Mouse (Mus musculus): ENCODE measurements around the gene Nsd2. TPM values are rescaled to one million over a fixed set of nuclear protein-coding genes. Genes with fewer than 3 reads are reported as not detected.

Nsd2 gene
- polyA plus RNA-seq (2014; fragmentation: Illumina TruSeq; extraction: RNeasy Lipid Tissue Mini Kit (QIAGEN cat#74804); ENCODE audit: low read depth, low replicate concordance): 10.8 TPM

GRCm38 (mm10) chr5:33819876-33820732 is at the start of gene Nsd2:
Gene Nsd2, plus strand, starts transcription at chr5:33820725.

GRCm38 (mm10) chr5:33782345-33782998 is 38.1 kb upstream of the Nsd2 start, which contains the start of gene Letm1:
Gene Letm1, minus strand, starts transcription at chr5:33782817.

GRCm38 (mm10) chr5:33936120-33936707 is 115.7 kb downstream of the Nsd2 start, which contains the start of gene Nelfa:
Gene Nelfa, minus strand, starts transcription at chr5:33936413.

Other genes with a start within 250 kb of the Nsd2 start
- gene Fam53a, start 191.1 kb upstream of the Nsd2 start, polyA plus RNA-seq (2014; fragmentation: Illumina TruSeq; extraction: RNeasy Lipid Tissue Mini Kit (QIAGEN cat#74804); ENCODE audit: low read depth, low replicate concordance): 5.4 TPM
- not detected for gene Gm9903, start 190.8 kb upstream of the Nsd2 start, polyA plus RNA-seq (2014; fragmentation: Illumina TruSeq; extraction: RNeasy Lipid Tissue Mini Kit (QIAGEN cat#74804); ENCODE audit: low read depth, low replicate concordance)
- gene Slbp, start 168.2 kb upstream of the Nsd2 start, polyA plus RNA-seq (2014; fragmentation: Illumina TruSeq; extraction: RNeasy Lipid Tissue Mini Kit (QIAGEN cat#74804); ENCODE audit: low read depth, low replicate concordance): 30.2 TPM
- 2.2 TPM for gene Tacc3, start 162.6 kb upstream of the Nsd2 start, polyA plus RNA-seq (2014; fragmentation: Illumina TruSeq; extraction: RNeasy Lipid Tissue Mini Kit (QIAGEN cat#74804); ENCODE audit: low read depth, low replicate concordance)
- gene Tmem129, start 162.3 kb upstream of the Nsd2 start, polyA plus RNA-seq (2014; fragmentation: Illumina TruSeq; extraction: RNeasy Lipid Tissue Mini Kit (QIAGEN cat#74804); ENCODE audit: low read depth, low replicate concordance): 9.7 TPM
- 3.8 TPM for gene Fgfr3, start 99.1 kb upstream of the Nsd2 start, polyA plus RNA-seq (2014; fragmentation: Illumina TruSeq; extraction: RNeasy Lipid Tissue Mini Kit (QIAGEN cat#74804); ENCODE audit: low read depth, low replicate concordance)
- 9.7 TPM for gene Letm1, start 37.9 kb upstream of the Nsd2 start, polyA plus RNA-seq (2014; fragmentation: Illumina TruSeq; extraction: RNeasy Lipid Tissue Mini Kit (QIAGEN cat#74804); ENCODE audit: low read depth, low replicate concordance)
- 3.2 TPM for gene Nelfa, start 115.7 kb downstream of the Nsd2 start, polyA plus RNA-seq (2014; fragmentation: Illumina TruSeq; extraction: RNeasy Lipid Tissue Mini Kit (QIAGEN cat#74804); ENCODE audit: low read depth, low replicate concordance)
- gene Gm1673, start 162.7 kb downstream of the Nsd2 start, polyA plus RNA-seq (2014; fragmentation: Illumina TruSeq; extraction: RNeasy Lipid Tissue Mini Kit (QIAGEN cat#74804); ENCODE audit: low read depth, low replicate concordance): not detected
- not detected for gene Nat8l, start 175.3 kb downstream of the Nsd2 start, polyA plus RNA-seq (2014; fragmentation: Illumina TruSeq; extraction: RNeasy Lipid Tissue Mini Kit (QIAGEN cat#74804); ENCODE audit: low read depth, low replicate concordance)